Mouse (Mus musculus): ENCODE measurements at regions not wholly inside any gene's neighbourhood (a gene's known extent, or its start where the extent isn't known, plus 50 kb on each side); places are given as distances from the start of the nearest gene placed in this dataset.

- TF ChIP-seq CTCF (IDR thresholded peaks at IDR 0.05) (no peak), POLR2A (IDR thresholded peaks at IDR 0.05; ENCODE audit: insufficient read depth, low read depth, low read length) (no peak)
Measured at GRCm38 (mm10) chr9:79270256-79270655, 448.4 kb downstream of the Col12a1 start.

Data from heart, adult 2 months (tissue).